Mouse (Mus musculus): ENCODE results near the gene Vrk1. TPM values are rescaled to one million over a fixed set of nuclear protein-coding genes. Genes with fewer than 3 reads are reported as not detected.

Vrk1 gene
- total RNA-seq, 2 experiments from 2014 or later: 18.7 to 21.3 TPM

- DNase-seq (ENCODE audit: low spot score in 2 of 2): no peak
- no peak for TF ChIP-seq CTCF (conservative IDR thresholded peaks at IDR 0.05)
- H3K4me3 ChIP-seq: peak overlapping the region; percentile 41
- H3K27ac ChIP-seq: peak overlapping the region; percentile 87
Measured at GRCm38 (mm10) chr12:106080945-106081747, 71.1 kb downstream of the Vrk1 start.

- Histone ChIP-seq H3K4me3 (no peak overlapping the region; the same call in 1 of the 2 replicates), H3K27ac (peak overlapping the region; percentile 87)
- no peak for TF ChIP-seq CTCF (conservative IDR thresholded peaks at IDR 0.05)
- no peak for DNase-seq (ENCODE audit: low spot score in 2 of 2)
Measured at GRCm38 (mm10) chr12:106081748-106082140, 71.7 kb downstream of the Vrk1 start.

- H3K27ac ChIP-seq: peak overlapping the region; percentile 87
- no peak for TF ChIP-seq CTCF (conservative IDR thresholded peaks at IDR 0.05)
- DNase-seq (ENCODE audit: low spot score in 2 of 2): peak; percentile 32 to 71
- H3K4me3 ChIP-seq: no peak overlapping the region
Measured at GRCm38 (mm10) chr12:106082191-106082957, 72.3 kb downstream of the Vrk1 start.

GRCm38 (mm10) chr12:106082958-106083381 is 72.9 kb downstream of the Vrk1 start:
- no peak for DNase-seq (ENCODE audit: low spot score in 2 of 2)
- Histone ChIP-seq H3K4me3 (no peak overlapping the region), H3K27ac (peak overlapping the region; percentile 83)
- TF ChIP-seq CTCF (conservative IDR thresholded peaks at IDR 0.05): no peak

- Histone ChIP-seq H3K4me3 (no peak overlapping the region), H3K27ac (no peak overlapping the region)
- no peak for DNase-seq (ENCODE audit: low spot score in 2 of 2)
- TF ChIP-seq CTCF (conservative IDR thresholded peaks at IDR 0.05): no peak
Measured at GRCm38 (mm10) chr12:106084126-106084525, 74.1 kb downstream of the Vrk1 start.

GRCm38 (mm10) chr12:106094827-106095226 is 84.8 kb downstream of the Vrk1 start:
- H3K27ac ChIP-seq: no peak overlapping the region
- DNase-seq (ENCODE audit: low spot score in 2 of 2): no peak
- TF ChIP-seq CTCF (conservative IDR thresholded peaks at IDR 0.05): no peak
- H3K4me3 ChIP-seq: no peak overlapping the region

GRCm38 (mm10) chr12:106102003-106102402 is 92.0 kb downstream of the Vrk1 start:
- DNase-seq (ENCODE audit: low spot score in 2 of 2): no peak
- Histone ChIP-seq H3K4me3 (no peak overlapping the region), H3K27ac (no peak overlapping the region)
- peak; percentile 68 for TF ChIP-seq CTCF (conservative IDR thresholded peaks at IDR 0.05)

- Histone ChIP-seq H3K4me3 (no peak overlapping the region), H3K27ac (no peak overlapping the region)
- DNase-seq (ENCODE audit: low spot score in 2 of 2): no peak
Measured at GRCm38 (mm10) chr12:106102726-106103643, 93.0 kb downstream of the Vrk1 start.

GRCm38 (mm10) chr12:106107272-106107671 is 97.2 kb downstream of the Vrk1 start:
- no peak for TF ChIP-seq CTCF (conservative IDR thresholded peaks at IDR 0.05)
- Histone ChIP-seq H3K27ac (peak overlapping the region; percentile 77), H3K4me3 (no peak overlapping the region; the same call in 1 of the 2 replicates)
- no peak for DNase-seq (ENCODE audit: low spot score in 2 of 2)

More at GRCm38 (mm10) chr12:106102726-106103643, 93.0 kb downstream of the Vrk1 start:
- TF ChIP-seq CTCF (conservative IDR thresholded peaks at IDR 0.05): no peak

- Histone ChIP-seq H3K4me3 (no peak overlapping the region), H3K27ac (no peak overlapping the region)
- no peak for DNase-seq (ENCODE audit: low spot score in 2 of 2)
- no peak for TF ChIP-seq CTCF (conservative IDR thresholded peaks at IDR 0.05)
Measured at GRCm38 (mm10) chr12:106115070-106115891, 105.3 kb downstream of the Vrk1 start.

- peak; percentile 52 for TF ChIP-seq CTCF (conservative IDR thresholded peaks at IDR 0.05)
- no peak overlapping the region for H3K27ac ChIP-seq
- no peak overlapping the region for H3K4me3 ChIP-seq
- DNase-seq (ENCODE audit: low spot score in 2 of 2): peak; percentile 27 to 61
Measured at GRCm38 (mm10) chr12:106115892-106116206, 105.8 kb downstream of the Vrk1 start.

- H3K27ac ChIP-seq: peak overlapping the region; percentile 28; the same call in 1 of the 2 replicates
- peak overlapping the region; percentile 20 for H3K4me3 ChIP-seq
- TF ChIP-seq CTCF (conservative IDR thresholded peaks at IDR 0.05): no peak
- DNase-seq (ENCODE audit: low spot score in 2 of 2): no peak
Measured at GRCm38 (mm10) chr12:106123276-106123675, 113.2 kb downstream of the Vrk1 start.

All from layer of hippocampus, adult 2 months (tissue).